Mouse (Mus musculus) adrenal gland (tissue): ENCODE results near the gene Arhgef3.
"Not testable (repeated sequence)": the region's sequence is repeated elsewhere in the genome, so short reads cannot be mapped to it uniquely, and the experiment has no call there.

ENCODE experiments used
- intact Hi-C: fragments of 180-260 bp; cut with DNase I; formaldehyde crosslinking; loops from one replicate; pipeline ENCODE4 v1.15.1; 2025

Arhgef3 gene

GRCm38 (mm10) chr14:27228941-27229371 is 114.3 kb downstream of the Arhgef3 start:
- intact Hi-C loops, result no loop called here

- intact Hi-C loops, result no loop called here
Observed at GRCm38 (mm10) chr14:27229441-27230147, 114.9 kb downstream of the Arhgef3 start.

GRCm38 (mm10) chr14:27230262-27231022 is 115.7 kb downstream of the Arhgef3 start:
- intact Hi-C loops, result no loop called here

GRCm38 (mm10) chr14:27231506-27231905 is 116.8 kb downstream of the Arhgef3 start:
- intact Hi-C loops, result no loop called here

- intact Hi-C loops, result no loop called here
Observed at GRCm38 (mm10) chr14:27231974-27232780, 117.5 kb downstream of the Arhgef3 start.

- intact Hi-C loops, result no loop called here
Observed at GRCm38 (mm10) chr14:27233056-27233455, 118.4 kb downstream of the Arhgef3 start.

GRCm38 (mm10) chr14:27233656-27234055 is 119.0 kb downstream of the Arhgef3 start:
- intact Hi-C loops, result no loop called here

- intact Hi-C loops, result no loop called here
Observed at GRCm38 (mm10) chr14:27234270-27234840, 119.7 kb downstream of the Arhgef3 start.

GRCm38 (mm10) chr14:27235897-27236553 is 121.3 kb downstream of the Arhgef3 start:
- intact Hi-C loops, result no loop called here

- intact Hi-C loops, result no loop called here
Observed at GRCm38 (mm10) chr14:27237522-27238187, 123.0 kb downstream of the Arhgef3 start.

- intact Hi-C loops, result no loop called here
Observed at GRCm38 (mm10) chr14:27238600-27239118, 124.0 kb downstream of the Arhgef3 start.

- intact Hi-C loops, result no loop called here
Observed at GRCm38 (mm10) chr14:27239551-27240091, 124.9 kb downstream of the Arhgef3 start.

GRCm38 (mm10) chr14:27242253-27242652 is 127.6 kb downstream of the Arhgef3 start:
- intact Hi-C loops, result no loop called here

- intact Hi-C loops, result no loop called here
Observed at GRCm38 (mm10) chr14:27242769-27243168, 128.1 kb downstream of the Arhgef3 start.

- intact Hi-C loops, result no loop called here
Observed at GRCm38 (mm10) chr14:27243585-27243984, 128.9 kb downstream of the Arhgef3 start.

- intact Hi-C loops, result no loop called here
Observed at GRCm38 (mm10) chr14:27244898-27245297, 130.2 kb downstream of the Arhgef3 start.

- intact Hi-C loops, result no loop called here
Observed at GRCm38 (mm10) chr14:27246424-27246823, 131.7 kb downstream of the Arhgef3 start.

GRCm38 (mm10) chr14:27246948-27247347 is 132.2 kb downstream of the Arhgef3 start:
- intact Hi-C loops, result not testable (repeated sequence)

- intact Hi-C loops, result no loop called here
Observed at GRCm38 (mm10) chr14:27249121-27249520, 134.4 kb downstream of the Arhgef3 start.

- intact Hi-C loops, result no loop called here
Observed at GRCm38 (mm10) chr14:27250281-27250789, 135.6 kb downstream of the Arhgef3 start.
